Mouse (Mus musculus): ENCODE measurements at regions not wholly inside any gene's neighbourhood (a gene's known extent, or its start where the extent isn't known, plus 50 kb on each side); places are given as distances from the start of the nearest gene placed in this dataset.

DNA sequence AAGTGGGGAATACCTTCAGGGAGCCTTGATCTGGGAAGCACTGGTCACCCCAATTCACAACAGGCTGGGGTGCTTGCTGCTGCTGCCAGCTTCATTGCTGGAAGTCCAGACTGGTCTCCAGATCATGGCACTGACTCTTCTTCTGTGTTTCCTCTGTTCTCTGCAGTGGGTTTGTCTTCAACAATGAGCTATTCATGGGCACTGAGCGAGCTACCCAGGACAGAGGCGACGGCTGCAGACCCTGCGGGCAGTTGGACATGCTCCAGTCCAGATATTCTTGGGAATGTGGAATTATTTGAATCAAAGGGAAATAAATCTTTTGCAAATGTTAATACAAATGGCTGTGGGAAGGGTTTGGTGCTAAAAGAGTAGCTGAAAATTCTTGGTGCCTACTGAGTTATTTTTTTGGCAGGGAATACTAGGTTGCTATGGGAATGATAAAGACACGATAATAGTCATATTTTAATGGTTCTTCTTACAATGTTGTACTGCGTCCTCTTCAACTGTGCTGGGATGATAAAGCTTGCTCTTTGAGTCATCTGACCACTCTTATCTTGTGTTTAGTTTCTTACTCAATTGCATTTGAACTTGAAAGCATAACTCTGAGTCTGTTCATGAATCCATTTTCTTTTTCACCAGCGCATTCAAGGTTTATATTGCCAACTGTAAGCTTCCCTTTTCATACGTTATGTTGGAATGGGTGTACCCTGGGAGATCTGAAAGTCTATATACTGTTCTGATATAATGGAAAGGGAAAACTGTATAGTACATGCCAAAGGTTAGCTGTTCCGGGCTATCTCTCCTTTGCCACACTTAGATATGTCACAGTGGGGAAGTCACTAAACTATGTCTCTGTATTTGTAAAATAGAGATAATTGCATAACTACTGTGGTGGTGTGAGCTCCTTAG is 120.1 kb upstream of the Map3k1 start:
- no peak overlapping the region for H3K9ac ChIP-seq (ENCODE audit: low read depth, poor library complexity, severe bottlenecking)
- H3K4me1 ChIP-seq (ENCODE audit: control insufficient read depth, insufficient read depth, low read length): no peaks in the 10 kb centered on the region
- no peaks in the 10 kb centered on the region for H3K27me3 ChIP-seq (ENCODE audit: control insufficient read depth, insufficient read depth, low read length, poor library complexity, severe bottlenecking)
- H3K27ac ChIP-seq (ENCODE audit: insufficient read depth, low read length): no peak overlapping the region
- TF ChIP-seq EP300 (IDR thresholded peaks at IDR 0.05; ENCODE audit: insufficient read depth, low read depth, low read length) (no peak), CTCF (IDR thresholded peaks at IDR 0.05; ENCODE audit: low read depth, low read length) (no peak), POLR2A (IDR thresholded peaks at IDR 0.05; ENCODE audit: insufficient read depth, low read length) (no peak)
- no peaks in the 10 kb centered on the region for H3K9me3 ChIP-seq (replicated peaks; ENCODE audit: control insufficient read depth, insufficient read depth, low read length, poor library complexity, severe bottlenecking)
- no peaks in the 10 kb centered on the region for H3K36me3 ChIP-seq (ENCODE audit: control insufficient read depth, insufficient read depth, low read length, poor library complexity, severe bottlenecking)
- no peak overlapping the region for H3K4me3 ChIP-seq (ENCODE audit: low read depth, low read length)

GRCm38 (mm10) chr13:111929908-111930307 is 121.1 kb upstream of the Map3k1 start:
- Histone ChIP-seq H3K27me3 (ENCODE audit: control insufficient read depth, insufficient read depth, low read length, poor library complexity, severe bottlenecking) (no peaks in the 10 kb centered on the region), H3K27ac (ENCODE audit: insufficient read depth, low read length) (no peak overlapping the region), H3K4me3 (ENCODE audit: low read depth, low read length) (no peak overlapping the region), H3K36me3 (ENCODE audit: control insufficient read depth, insufficient read depth, low read length, poor library complexity, severe bottlenecking) (no peaks in the 10 kb centered on the region), H3K4me1 (ENCODE audit: control insufficient read depth, insufficient read depth, low read length) (no peaks in the 10 kb centered on the region), H3K9ac (ENCODE audit: low read depth, poor library complexity, severe bottlenecking) (no peak overlapping the region), H3K9me3 (replicated peaks; ENCODE audit: control insufficient read depth, insufficient read depth, low read length, poor library complexity, severe bottlenecking) (no peaks in the 10 kb centered on the region)
- TF ChIP-seq CTCF (IDR thresholded peaks at IDR 0.05; ENCODE audit: low read depth, low read length) (no peak), EP300 (IDR thresholded peaks at IDR 0.05; ENCODE audit: insufficient read depth, low read depth, low read length) (no peak), POLR2A (IDR thresholded peaks at IDR 0.05; ENCODE audit: insufficient read depth, low read length) (no peak)

- H3K4me3 ChIP-seq (ENCODE audit: low read depth, low read length): no peak overlapping the region
Measured at GRCm38 (mm10) chr13:111932464-111932863, 123.7 kb upstream of the Map3k1 start.

DNA sequence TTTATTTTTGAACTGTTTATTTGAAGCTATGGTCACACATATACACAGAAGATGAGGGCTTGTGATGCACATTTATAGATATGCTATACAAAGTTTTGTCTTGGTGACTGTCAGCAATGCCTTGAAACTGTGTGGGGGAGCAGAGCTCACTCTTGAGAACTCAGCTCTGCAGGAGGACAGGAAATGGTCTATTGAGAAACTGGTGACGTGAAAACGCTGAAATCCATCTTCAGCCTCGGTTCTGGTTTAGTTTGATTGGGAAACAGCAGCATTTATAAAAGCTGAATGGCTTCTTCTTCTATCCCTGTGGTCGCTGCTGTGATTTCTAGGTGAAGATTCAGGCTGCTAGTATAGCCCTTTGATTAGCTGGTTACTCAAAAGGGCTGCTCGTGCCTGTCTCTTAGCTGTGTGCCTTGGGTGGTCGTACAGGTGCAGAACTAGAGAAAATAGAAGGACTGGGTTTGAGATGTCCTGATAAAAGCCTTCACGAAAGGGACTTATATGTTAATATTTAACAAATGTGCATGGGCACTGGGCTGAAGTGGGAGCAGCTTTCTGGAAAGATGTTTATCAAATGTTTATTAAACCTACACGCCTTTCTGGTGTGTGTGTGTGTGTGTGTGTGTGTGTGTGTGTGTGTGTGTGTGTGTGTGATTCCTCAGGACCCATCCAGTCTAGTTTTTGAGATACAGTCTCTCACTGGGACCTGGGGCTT is 124.9 kb upstream of the Map3k1 start:
- Histone ChIP-seq H3K4me1 (ENCODE audit: control insufficient read depth, insufficient read depth, low read length) (peaks cover 8% of the 10 kb centered on the region), H3K4me3 (ENCODE audit: low read depth, low read length) (no peak overlapping the region), H3K27me3 (ENCODE audit: control insufficient read depth, insufficient read depth, low read length, poor library complexity, severe bottlenecking) (no peaks in the 10 kb centered on the region), H3K9ac (ENCODE audit: low read depth, poor library complexity, severe bottlenecking) (no peak overlapping the region), H3K27ac (ENCODE audit: insufficient read depth, low read length) (no peak overlapping the region), H3K9me3 (replicated peaks; ENCODE audit: control insufficient read depth, insufficient read depth, low read length, poor library complexity, severe bottlenecking) (no peaks in the 10 kb centered on the region), H3K36me3 (ENCODE audit: control insufficient read depth, insufficient read depth, low read length, poor library complexity, severe bottlenecking) (no peaks in the 10 kb centered on the region)
- TF ChIP-seq POLR2A (IDR thresholded peaks at IDR 0.05; ENCODE audit: insufficient read depth, low read length): no peak
- no peak for TF ChIP-seq EP300 (IDR thresholded peaks at IDR 0.05; ENCODE audit: insufficient read depth, low read depth, low read length)
- TF ChIP-seq CTCF (IDR thresholded peaks at IDR 0.05; ENCODE audit: low read depth, low read length): no peak

More at GRCm38 (mm10) chr13:111932464-111932863, 123.7 kb upstream of the Map3k1 start:
- H3K4me1 ChIP-seq (ENCODE audit: control insufficient read depth, insufficient read depth, low read length): peaks cover 7% of the 10 kb centered on the region
- no peaks in the 10 kb centered on the region for H3K9me3 ChIP-seq (replicated peaks; ENCODE audit: control insufficient read depth, insufficient read depth, low read length, poor library complexity, severe bottlenecking)
- H3K9ac ChIP-seq (ENCODE audit: low read depth, poor library complexity, severe bottlenecking): no peak overlapping the region
- H3K36me3 ChIP-seq (ENCODE audit: control insufficient read depth, insufficient read depth, low read length, poor library complexity, severe bottlenecking): no peaks in the 10 kb centered on the region
- no peak overlapping the region for H3K27ac ChIP-seq (ENCODE audit: insufficient read depth, low read length)
- H3K27me3 ChIP-seq (ENCODE audit: control insufficient read depth, insufficient read depth, low read length, poor library complexity, severe bottlenecking): no peaks in the 10 kb centered on the region
- TF ChIP-seq EP300 (IDR thresholded peaks at IDR 0.05; ENCODE audit: insufficient read depth, low read depth, low read length) (no peak), CTCF (IDR thresholded peaks at IDR 0.05; ENCODE audit: low read depth, low read length) (no peak), POLR2A (IDR thresholded peaks at IDR 0.05; ENCODE audit: insufficient read depth, low read length) (no peak)

GRCm38 (mm10) chr13:111935721-111936080 is 126.9 kb upstream of the Map3k1 start:
- Histone ChIP-seq H3K27ac (ENCODE audit: insufficient read depth, low read length) (0 out of 2 replicates have a peak overlapping the region, but pooled peaks have one; percentile 1), H3K9ac (ENCODE audit: low read depth, poor library complexity, severe bottlenecking) (no peak overlapping the region), H3K36me3 (ENCODE audit: control insufficient read depth, insufficient read depth, low read length, poor library complexity, severe bottlenecking) (no peaks in the 10 kb centered on the region), H3K4me3 (ENCODE audit: low read depth, low read length) (no peak overlapping the region), H3K27me3 (ENCODE audit: control insufficient read depth, insufficient read depth, low read length, poor library complexity, severe bottlenecking) (no peaks in the 10 kb centered on the region), H3K4me1 (ENCODE audit: control insufficient read depth, insufficient read depth, low read length) (peaks cover 11% of the 10 kb centered on the region), H3K9me3 (replicated peaks; ENCODE audit: control insufficient read depth, insufficient read depth, low read length, poor library complexity, severe bottlenecking) (no peaks in the 10 kb centered on the region)
- no peak for TF ChIP-seq EP300 (IDR thresholded peaks at IDR 0.05; ENCODE audit: insufficient read depth, low read depth, low read length)
- no peak for TF ChIP-seq POLR2A (IDR thresholded peaks at IDR 0.05; ENCODE audit: insufficient read depth, low read length)
- TF ChIP-seq CTCF (IDR thresholded peaks at IDR 0.05; ENCODE audit: low read depth, low read length): no peak

All from ES-Bruce4 (cell line).